Mouse (Mus musculus): ENCODE measurements at regions not wholly inside any gene's neighbourhood (a gene's known extent, or its start where the extent isn't known, plus 50 kb on each side); places are given as distances from the start of the nearest gene placed in this dataset.

GRCm38 (mm10) chr2:30719611-30720290 is 83.7 kb downstream of the 1700001O22Rik start:
- DNase-seq (ENCODE audit: low spot score in 2 of 2): no peak
- intact Hi-C loops (cut with DNase I): loop anchor here (2.0 to 5.0 kb wide), 7 partner anchors 27 to 247 kb away; partner anchors contain the start of genes Cstad and Ier5l

DNA sequence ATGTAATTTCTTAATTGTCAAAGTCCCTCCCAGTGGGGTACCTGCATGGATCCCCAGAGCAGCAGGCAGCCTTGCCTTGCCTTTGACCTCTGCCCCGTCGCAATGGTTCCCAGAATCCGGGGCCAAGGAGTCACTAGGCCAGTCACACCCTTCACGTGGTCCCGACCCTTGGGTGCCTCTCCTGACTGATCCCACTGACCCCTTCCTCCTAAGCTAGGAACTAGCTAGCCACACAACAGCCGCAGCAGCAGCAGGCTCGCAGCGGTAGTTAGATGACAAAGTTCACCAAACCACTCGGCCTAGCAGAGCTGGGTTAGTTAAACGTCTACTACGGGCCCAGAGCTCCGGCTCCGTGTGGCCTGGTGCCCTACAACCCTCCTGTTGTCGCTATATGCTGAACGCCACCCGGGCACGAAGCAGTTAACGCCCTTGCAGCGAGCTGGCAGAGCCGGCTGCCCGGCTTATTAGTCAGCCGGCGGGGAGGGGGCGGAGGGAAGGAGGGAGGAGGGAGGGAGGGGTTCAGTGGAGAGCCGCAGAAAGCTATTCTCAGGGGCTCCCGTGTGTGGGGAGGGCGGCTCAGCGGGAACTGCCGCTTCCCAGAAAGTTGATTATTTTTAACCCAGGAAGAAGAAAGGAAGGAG is 84.6 kb downstream of the 1700001O22Rik start:
- intact Hi-C loops (cut with DNase I): loop anchor here (1.0 to 5.0 kb wide), 6 partner anchors 11 to 247 kb away; partner anchors contain the start of genes Cstad and Ier5l
- peak; percentile 82 to 88 for DNase-seq (ENCODE audit: low spot score in 2 of 2)

DNA sequence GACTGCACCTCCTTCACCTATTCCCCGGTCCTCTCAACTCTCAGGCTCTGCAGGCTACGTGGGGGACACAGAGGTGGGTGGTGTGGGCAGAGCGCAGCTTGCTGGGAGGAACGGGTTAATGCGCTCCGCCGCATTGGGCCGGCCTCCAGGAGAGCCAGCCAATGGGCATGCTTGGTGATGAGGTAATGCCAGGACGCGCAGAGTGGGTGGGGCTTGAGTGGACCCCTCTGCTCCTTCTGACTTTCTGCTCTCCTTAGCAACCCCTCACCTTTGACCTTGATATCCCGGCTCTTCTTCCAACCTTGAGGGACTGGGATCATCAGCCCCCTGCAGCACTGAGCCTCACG is 85.2 kb downstream of the 1700001O22Rik start:
- intact Hi-C loops (cut with DNase I): loop anchor here (1.0 to 5.0 kb wide), 6 partner anchors 10 to 246 kb away; partner anchors contain the start of genes Cstad and Ier5l
- DNase-seq (ENCODE audit: low spot score in 2 of 2): peak; percentile 91

DNA sequence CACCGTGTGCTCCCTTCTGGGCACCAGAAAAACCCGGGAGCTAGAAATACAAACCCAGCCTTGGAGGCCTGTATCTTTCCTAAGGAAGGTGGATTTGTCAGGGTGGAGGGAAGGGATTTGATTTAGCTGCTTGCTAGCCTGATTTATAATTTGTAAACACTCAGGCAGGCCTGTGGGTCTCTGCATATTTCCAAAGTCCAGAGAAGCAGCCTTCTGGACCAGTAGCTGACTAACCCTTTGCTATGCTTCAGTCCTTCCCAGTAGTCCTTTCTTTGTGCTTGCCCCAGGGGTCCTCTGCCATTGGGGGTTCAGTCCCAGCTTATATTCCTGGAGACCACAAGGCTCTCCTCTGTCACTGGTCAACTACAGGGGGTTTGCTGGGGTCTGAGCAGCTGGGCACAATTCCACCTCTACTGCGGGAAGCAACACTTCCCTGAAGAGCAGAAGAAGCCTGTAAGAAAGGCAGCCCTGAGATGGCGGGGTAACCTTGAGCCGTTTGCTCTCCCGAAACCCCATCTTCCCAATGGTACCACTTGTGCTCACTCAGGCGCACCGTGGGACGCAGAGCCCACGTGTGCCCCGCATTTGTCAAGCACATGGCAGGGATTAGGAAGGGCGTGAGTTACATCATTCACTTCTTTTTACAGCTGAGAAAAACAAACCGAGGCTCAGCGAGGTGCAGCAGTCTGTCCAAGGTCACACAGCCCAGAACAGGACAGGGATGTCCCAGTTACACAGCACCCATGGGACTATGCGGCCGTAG is 85.7 kb downstream of the 1700001O22Rik start:
- intact Hi-C loops (cut with DNase I): loop anchor here (1.0 to 5.0 kb wide), 6 partner anchors 9 to 245 kb away; partner anchors contain the start of genes Cstad and Ier5l
- peak in 1 of 2 experiments; percentile 37 for DNase-seq (ENCODE audit: low spot score in 2 of 2)

DNA sequence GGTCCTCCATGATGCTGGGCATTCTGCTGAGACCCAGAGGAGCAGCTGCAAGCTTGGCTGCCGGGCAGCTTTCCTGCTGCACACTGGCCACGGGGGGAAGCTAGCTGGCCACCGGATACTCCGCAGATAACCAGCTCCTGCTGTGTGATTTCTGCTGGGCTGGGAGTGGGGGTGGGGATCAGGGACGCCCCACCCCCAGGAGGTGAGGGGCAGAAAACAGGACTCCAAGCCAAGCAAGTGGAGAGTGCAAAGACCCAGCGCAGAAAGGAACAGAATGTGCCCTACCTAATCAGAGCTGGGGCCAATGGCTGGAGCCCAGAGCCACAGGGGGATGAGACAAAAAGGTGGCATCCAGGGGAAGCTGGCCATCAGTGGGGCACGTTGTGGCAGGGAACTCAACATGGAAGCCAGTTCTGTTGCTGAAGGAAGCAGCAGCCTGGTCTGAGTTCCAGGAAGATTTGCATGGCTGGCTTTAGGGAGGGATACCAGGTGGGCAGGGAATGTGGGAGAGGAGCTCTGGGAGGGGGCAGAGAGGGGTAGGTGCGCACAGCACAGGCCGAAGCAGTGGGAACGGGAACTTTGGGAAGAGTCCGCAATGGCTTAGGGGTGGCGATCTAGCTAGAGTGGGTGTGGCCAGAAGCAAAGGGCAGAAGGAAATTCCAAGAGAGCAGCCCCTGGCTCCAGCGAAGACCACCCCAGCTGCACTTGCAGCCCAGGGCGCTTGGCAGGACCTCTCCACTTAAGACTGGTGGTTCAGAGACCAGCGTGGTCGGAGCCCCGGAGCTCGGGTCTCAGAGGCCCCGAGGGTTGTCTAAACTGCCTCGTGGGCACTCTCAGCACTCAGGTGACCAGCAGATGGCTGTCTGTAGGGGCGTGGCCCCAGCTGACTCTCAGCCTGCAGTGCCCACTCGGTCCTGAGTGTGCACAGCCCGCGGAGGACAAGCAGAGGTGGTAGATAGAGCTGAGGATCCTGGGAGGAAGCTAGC is 86.6 kb downstream of the 1700001O22Rik start:
- peak; percentile 43 to 55 for DNase-seq (ENCODE audit: low spot score in 2 of 2)
- intact Hi-C loops (cut with DNase I): loop anchor here (5.0 kb wide), 2 partner anchors 40 to 245 kb away; partner anchors contain the start of gene Ier5l

- intact Hi-C loops (cut with DNase I): loop anchor here (5.0 kb wide), 2 partner anchors 39 to 244 kb away; partner anchors contain the start of gene Ier5l
These were observed 87.6 kb downstream of the 1700001O22Rik start for GRCm38 (mm10) chr2:30715720-30716310.

GRCm38 (mm10) chr2:30713535-30713934 is 89.9 kb downstream of the 1700001O22Rik start:
- intact Hi-C loops (cut with DNase I): no loop called here
- DNase-seq (ENCODE audit: low spot score in 2 of 2): no peak

More at GRCm38 (mm10) chr2:30715720-30716310, 87.6 kb downstream of the 1700001O22Rik start:
- DNase-seq (ENCODE audit: low spot score in 2 of 2): no peak

DNA sequence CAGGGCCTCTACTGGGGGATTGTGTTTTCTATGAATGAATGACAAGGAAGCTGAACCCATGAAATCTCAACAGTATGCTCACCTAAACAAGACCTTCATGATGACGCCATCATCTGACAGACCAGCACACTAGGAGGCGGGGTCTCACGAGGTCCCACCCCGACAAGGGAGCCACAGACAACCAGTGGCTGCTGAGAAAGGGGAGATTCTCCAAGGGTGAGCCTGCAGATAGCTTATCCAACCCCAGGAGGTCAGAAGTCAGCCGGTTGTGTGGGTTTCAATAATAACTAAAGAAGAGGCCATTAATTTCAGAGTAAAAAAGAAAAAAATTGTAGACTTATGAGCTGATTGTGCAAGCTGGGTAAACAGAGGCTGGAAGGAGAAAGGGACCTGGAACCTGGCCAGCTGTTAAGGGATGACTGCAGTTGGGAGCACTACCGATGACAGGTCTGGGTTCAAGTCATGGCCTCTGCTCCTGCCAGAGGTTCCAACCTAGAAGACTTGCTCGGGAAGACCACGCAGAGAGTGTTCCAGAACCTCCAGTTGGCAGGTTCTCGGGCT is 90.5 kb downstream of the 1700001O22Rik start:
- intact Hi-C loops (cut with DNase I): no loop called here
- no peak for DNase-seq (ENCODE audit: low spot score in 2 of 2)

DNA sequence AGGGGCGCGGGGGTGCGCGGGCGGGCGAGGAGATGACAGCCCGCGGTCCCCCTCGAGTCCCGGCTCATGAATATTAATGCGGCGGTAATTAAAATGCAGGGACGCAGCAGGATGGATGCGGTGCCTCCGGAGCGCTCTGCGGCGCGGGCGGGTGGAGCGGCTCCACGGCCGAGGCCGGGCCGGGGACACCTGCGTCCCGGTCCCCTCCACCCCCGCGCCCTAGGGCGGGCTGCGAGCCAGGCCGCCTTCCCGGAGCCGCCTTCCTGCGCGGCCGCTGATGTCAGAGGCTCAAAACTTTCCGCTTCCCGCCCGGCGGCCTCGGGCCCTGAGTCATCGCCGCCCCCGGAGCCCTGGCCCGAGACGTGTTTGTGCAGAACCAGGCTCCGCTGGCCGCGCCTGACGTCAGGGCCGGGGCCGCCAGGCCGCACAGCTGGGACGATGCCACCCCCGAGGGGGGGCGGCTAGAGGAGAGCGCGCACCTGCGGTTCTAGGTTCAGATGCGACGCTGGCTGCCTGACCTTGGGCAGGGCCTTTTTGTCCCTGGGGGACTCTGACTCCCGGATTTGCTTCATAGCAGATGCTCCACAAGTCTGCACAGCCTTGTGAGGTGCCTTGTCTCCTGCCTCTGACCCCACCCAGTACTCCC is 91.5 kb downstream of the 1700001O22Rik start:
- intact Hi-C loops (cut with DNase I): loop anchor here (2.0 kb wide), 1 partner anchor 19 kb away; no protein-coding TSS in a partner anchor
- DNase-seq (ENCODE audit: low spot score in 2 of 2): peak; percentile 88 to 95

DNA sequence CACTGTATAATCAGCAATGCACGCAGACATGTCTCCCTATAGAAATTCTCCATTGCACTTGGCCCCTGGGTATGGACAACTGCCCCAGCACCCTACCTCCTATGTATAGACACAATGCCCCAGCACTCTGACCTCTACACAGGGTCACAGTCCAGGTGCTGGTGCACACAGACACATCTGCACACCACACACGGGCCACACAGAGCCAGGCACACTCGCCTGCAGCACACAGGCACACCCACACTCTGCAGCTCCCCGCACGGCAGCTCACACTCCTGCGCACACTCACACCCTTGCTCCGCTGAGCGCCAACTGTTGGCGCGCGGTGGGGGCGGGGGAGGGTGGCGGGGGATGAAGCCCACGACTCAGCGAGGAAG is 92.0 kb downstream of the 1700001O22Rik start:
- intact Hi-C loops (cut with DNase I): loop anchor here (2.0 kb wide), 1 partner anchor 19 kb away; no protein-coding TSS in a partner anchor
- DNase-seq (ENCODE audit: low spot score in 2 of 2): peak in 1 of 2 experiments; percentile 69

DNA sequence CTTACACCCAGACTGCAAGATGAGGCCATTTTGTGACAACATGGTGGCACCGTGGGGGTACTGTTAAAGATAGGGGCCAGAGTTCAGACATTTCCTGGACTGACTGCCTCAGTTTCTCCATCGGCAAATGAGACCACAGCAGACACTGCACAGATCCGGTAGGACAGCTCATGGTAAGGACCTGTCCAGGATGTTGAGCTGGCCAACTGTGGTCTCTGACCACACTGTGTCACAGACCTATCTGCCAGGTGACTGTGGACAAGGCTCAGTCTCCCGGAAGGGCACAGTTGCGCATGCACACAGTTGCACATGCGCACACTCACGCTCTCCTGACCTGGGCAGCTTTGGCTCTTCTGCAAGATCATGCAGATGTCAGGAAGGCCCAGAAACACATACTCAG is 92.6 kb downstream of the 1700001O22Rik start:
- intact Hi-C loops (cut with DNase I): loop anchor here (2.0 kb wide), 1 partner anchor 18 kb away; no protein-coding TSS in a partner anchor
- no peak for DNase-seq (ENCODE audit: low spot score in 2 of 2)

- no peak for DNase-seq (ENCODE audit: low spot score in 2 of 2)
- intact Hi-C loops (cut with DNase I): loop anchor here (5.0 kb wide), 1 partner anchor 63 kb away; no protein-coding TSS in a partner anchor
These were observed 94.0 kb downstream of the 1700001O22Rik start for GRCm38 (mm10) chr2:30709386-30709884.

DNA sequence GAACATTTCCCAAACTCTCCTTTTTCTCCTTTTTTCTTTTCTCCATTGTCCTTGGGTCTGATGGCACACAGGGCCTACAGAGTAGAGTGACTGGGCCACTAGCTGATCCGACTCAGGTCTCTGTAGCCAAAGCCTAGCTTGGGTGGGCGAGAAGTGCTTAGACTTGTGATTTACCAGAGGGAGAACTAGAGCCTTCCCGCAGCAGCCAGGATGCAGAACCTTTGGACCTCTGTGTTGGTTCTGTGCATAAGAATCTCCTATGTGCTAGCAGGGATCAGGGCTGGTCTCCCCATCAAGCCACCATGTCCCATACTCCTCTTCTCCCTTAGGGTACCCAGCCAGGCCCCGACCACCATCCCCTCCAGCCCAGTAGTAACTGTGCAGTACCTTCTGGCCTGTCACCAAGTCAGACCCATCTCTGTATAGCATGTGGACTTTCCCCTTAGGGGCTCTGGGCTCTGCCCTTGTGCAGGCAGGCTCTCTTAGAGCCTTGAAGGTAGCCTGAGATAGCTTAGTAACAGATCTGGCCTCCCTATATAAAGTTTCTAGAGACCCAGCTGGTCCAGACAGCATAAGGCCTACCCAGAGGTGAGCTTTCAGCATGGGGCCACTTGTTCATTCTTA is 94.6 kb downstream of the 1700001O22Rik start:
- DNase-seq (ENCODE audit: low spot score in 2 of 2): no peak
- intact Hi-C loops (cut with DNase I): loop anchor here (1.0 to 5.0 kb wide), 2 partner anchors 9 to 63 kb away; no protein-coding TSS in a partner anchor

DNA sequence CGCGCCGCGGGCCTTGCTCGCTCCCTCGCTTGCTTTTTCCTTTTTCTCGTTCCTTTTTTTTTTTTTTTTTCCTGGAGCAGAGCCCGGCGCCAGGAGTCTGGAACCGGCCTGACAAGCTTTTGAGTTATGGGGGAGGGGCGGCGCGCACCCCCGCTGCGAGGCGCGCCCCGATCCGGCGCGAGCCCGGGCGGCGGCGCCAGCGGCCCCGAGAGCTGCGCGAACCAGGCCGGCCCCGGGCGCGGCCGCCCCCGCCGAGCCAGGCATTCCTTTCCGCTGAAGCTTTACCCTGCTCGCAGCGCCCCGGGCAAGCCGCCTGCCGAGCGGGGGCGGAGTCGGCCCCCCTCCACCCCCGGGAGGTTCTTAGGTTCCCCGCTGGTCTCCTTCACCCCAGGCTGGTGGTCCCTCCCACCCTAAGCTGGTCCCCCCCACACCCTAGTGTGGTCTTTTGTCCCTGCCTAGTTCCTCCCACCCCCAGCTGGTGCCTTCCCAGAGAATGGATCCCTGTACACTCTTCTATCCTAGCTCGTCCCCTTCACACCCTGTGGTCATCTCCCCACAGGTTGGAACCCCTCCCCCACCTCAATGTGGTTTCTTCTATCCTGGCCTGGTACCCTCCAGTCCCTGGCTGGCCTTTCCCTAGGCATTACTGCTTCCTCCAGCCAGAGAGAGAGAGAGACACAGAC is 95.3 kb downstream of the 1700001O22Rik start:
- intact Hi-C loops (cut with DNase I): loop anchor here (1.0 to 5.0 kb wide), 2 partner anchors 10 to 64 kb away; no protein-coding TSS in a partner anchor

DNA sequence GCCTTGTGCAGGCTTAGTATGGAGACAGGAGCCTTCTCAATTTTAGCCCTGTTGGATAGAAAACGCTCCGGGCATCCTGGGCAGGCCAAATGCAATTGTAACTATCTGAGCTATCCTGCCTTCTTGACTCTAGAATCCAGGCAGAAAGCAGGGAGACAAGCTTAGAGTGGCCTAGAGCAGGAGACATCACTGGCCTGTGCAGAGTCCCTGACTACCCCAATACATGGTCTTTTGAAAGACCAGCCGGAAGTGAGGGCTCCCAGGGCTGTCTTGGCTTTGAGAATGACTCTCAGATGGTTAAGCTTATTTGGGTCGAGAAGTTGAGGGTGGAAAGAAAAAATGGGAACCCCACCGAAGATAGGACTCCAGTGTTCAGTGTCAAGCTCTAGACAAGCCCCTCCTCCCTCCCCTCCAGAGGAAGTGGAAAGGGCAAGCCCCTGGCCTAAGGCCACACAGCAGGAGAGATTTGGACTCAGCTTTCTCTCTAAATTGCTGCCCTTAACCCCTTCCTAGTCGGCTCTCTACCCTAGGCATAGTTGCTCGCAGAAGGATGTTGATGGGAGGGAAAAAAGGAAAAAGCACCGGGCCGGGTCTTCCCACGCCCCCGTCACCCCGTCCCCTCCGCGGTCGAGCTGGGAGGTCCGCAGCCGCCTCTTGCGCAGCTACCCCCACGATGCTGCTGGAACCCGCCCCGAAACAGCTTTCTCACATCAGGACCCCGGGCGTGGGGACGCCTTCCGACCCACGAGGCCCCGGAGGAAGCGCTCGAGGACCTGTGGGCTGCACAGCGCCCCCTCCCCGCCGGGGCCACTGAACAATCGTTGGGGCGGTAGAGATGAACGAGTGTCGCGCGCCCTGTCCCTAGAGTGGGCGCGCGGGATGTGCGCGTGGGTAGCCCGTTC is 96.1 kb downstream of the 1700001O22Rik start:
- intact Hi-C loops (cut with DNase I): loop anchor here (5.0 kb wide), 1 partner anchor 65 kb away; no protein-coding TSS in a partner anchor
- DNase-seq (ENCODE audit: low spot score in 2 of 2): no peak

More for the DNA sequence above, 95.3 kb downstream of the 1700001O22Rik start:
- peak; percentile 75 to 86 for DNase-seq (ENCODE audit: low spot score in 2 of 2)
